Mouse (Mus musculus) T-helper 1 cell (primary cell): ENCODE data around the gene Actn1.

ENCODE experiments used
- in situ Hi-C: fragments of 300-600 bp; cut with MboI, MseI; formaldehyde crosslinking; loops from one replicate; pipeline ENCODE4 v1.15.1; 2025; ENCODE audit warnings: high pct_unique_total_duplicates

The Actn1 gene

DNA sequence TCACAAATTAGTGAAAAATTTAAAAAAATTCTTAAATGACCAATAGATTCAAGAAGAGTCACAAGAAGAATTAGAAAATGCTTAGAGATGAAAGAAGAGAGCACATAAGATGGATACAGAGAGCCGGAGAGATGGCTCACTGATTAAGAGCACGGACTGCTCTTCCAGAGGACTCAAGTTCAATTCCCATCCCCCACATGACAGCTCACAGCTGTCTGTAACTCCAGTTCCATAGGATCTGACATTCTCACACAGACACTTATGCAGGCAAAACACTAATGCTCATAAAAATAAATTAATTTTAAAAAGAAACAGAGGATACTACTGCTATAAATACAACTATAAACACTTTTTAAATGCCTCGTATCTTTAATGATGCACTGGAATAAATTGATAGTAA, 115.3 kb downstream of the Actn1 start:
- in situ Hi-C loops, result no loop called here

DNA sequence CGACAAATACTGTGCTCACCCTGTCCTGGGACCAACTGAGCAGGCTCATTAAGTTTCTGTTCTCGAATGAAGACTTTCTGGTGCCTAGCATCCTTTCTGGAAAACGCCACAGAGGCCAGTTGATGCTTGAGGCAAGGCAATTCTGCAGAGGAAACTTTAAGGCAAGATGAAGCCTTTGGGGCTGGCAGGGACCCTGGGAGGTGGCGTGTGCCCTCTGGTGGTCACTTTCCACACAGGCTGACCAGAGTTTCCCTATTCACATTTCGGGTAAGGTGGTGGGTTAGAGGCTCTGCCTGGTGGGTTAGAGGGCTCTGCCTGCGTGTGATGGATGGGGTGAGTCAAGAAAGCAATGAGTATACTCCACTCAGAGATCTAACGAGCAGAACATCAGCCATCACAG, 118.7 kb downstream of the Actn1 start:
- in situ Hi-C loops, result no loop called here

DNA sequence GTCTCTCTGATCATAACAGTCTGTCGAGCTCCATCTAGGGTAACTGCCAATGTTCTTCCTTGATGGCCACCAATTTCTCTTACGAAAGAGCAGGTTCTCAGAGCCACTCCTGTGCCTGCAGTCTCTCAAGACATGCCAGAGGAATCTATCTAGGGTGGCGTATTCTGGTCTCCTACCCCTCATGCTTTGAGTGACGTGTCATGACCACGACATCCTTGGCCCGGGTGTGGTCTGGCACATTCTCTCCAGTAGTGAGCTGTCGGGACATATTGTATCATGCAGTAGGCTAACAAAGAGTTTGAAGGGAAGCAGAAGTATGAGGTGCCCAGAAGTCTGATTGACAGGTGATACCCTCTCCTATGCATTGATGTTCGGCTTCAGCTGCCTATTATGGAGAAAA, 119.2 kb downstream of the Actn1 start:
- in situ Hi-C loops, result no loop called here

DNA sequence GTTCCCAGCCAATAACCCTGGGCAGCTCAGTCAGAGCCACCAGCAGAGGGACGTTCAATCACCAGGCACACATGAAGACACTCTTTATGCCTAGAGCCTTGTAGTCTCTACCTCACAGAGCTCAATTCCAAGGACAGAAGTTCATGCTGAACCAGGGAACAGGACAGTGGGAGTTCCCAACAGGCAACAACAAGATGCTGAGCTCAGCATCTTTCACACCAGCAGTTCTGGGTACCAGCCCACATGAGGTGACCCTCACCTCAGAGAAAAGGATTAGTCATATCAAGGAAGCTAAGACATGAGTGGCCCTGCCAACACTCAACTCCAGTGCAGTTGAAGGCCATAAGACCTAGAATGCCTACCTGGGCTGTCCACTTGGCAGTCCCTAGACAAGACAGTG, 122.4 kb downstream of the Actn1 start:
- in situ Hi-C loops, result loop anchor here (5.0 kb wide), 2 partner anchors 515 to 780 kb away; no protein-coding TSS in a partner anchor

DNA sequence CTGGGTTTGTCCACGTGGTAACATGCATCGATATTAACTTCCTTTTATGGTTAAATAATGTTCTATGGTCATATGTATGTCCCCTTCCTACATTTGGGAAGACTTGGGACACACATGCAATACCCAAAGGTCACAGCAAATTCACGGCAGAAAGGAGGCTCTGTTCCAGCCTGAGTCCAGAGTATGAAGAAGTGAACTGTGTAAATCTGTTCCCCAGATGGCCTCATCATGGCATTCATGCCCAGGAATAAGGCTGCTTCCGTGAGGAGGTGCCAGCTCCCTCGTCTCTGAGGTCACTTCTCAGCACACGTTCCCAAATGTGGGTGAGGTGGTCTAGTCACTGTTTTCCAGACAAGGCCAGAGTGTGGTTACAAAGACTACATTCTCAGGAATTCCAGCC, 122.9 kb downstream of the Actn1 start:
- in situ Hi-C loops, result loop anchor here (5.0 kb wide), 2 partner anchors 515 to 780 kb away; no protein-coding TSS in a partner anchor

DNA sequence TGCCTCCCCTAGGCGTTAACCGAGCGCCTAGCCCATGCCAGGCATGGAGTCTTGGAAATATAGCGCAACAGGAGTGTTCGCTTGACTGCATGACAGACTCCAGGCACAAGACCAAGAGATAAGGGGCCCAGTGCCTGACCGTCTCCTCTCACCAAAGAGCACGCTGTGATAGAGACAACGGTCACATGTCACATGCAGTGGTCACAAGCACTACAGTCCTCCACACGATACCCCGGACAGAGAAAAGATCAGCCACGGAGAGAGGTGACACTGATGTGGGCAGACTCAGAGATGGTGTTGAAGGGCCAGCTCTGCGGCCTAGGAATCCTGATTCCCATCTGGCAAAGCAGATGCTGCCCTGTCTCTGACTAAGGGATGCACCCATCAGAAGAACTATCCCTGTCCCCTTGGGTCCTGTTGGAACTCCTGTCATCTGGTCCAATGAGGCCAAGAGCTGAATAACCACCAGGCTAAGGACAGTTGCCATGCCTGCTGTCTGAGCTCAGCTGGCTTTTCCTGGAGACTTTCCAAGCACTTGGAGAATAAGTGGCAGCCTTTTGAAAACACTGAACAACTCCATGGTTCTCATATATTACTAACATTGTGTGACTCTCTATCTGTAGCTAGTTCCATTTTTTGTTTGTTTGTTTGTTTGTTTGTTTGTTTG, 123.8 kb downstream of the Actn1 start:
- in situ Hi-C loops, result loop anchor here (5.0 kb wide), 2 partner anchors 514 to 779 kb away; no protein-coding TSS in a partner anchor

DNA sequence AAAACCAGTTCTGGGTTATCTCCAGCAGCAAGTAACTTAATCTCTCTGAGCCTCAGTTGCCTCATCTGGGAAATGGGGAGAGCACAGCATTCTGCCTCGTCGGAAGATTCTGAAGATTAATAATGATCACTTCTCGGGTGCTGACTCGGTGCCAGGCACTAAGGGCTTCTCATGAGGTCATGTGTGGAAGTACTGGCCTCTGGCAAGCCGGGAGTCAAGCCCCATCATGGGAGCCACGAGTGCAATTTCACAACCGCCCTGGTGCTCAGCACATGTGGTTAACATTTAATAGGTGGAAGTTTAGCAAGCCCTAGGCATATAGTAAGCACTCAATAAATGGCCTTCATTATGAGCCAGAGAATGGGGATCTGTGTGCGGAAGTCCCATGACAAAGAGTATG, 125.0 kb downstream of the Actn1 start:
- in situ Hi-C loops, result loop anchor here (5.0 kb wide), 2 partner anchors 513 to 778 kb away; no protein-coding TSS in a partner anchor

DNA sequence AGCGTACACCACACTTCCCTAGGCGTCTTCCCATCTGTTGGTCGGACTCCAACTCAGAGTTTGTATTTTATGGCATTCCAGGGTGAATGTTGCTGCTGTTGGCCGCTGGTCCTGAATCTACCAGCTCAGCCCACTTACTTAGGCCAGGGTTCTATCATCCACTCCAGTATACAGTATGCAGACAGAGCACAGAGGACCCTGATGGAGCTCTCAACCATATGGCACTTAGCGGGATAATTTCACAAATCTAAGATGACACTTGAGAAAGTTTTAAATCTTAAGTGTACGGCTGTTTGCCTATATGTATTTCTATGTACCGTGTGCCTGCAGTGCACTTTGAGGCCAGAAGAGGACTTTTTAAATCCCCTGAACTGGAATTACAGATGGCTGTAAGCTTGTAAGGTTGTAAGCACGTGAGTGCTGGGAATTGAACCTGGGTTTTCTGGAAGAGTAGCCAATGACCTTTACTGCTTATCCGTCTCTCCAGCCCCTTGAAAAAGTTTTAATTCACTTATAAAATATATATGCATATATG, 127.1 kb downstream of the Actn1 start:
- in situ Hi-C loops, result no loop called here

DNA sequence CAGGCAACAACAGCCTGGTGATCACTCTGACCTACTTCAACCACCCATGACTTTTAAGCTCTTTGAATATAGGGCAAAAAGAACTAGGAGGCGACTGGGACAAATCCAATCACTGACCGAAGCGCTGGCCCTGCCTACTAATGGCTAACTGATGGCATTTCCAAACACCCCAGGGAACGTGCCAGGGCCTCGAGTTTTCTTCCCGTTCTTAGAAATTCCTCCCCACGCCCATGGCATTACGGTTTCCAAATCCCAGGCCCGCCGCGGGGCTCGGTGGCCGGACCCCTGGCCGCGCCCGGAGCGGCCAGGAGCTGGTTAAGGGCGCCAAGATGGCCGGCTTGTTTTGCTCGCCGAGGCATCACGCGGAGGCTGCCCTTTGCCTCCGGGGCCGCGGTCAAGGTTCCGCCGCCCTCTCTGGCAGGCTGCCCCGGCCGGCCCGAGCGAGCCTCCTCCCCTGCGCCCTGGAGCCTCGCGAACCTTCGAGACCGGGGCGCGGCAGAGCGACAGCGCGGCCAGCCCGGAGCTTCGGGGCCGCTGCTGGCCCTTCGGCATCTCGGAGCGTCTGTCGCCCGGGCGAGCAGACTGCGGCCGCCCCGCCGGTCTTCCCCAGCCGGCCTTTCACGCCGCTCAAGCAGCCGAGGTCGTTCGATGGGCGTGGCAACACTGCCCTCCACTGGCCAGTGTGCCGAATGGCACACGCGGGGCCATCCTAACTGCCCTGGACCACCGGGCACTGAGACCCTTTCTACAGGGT, 127.7 kb downstream of the Actn1 start:
- in situ Hi-C loops, result no loop called here

DNA sequence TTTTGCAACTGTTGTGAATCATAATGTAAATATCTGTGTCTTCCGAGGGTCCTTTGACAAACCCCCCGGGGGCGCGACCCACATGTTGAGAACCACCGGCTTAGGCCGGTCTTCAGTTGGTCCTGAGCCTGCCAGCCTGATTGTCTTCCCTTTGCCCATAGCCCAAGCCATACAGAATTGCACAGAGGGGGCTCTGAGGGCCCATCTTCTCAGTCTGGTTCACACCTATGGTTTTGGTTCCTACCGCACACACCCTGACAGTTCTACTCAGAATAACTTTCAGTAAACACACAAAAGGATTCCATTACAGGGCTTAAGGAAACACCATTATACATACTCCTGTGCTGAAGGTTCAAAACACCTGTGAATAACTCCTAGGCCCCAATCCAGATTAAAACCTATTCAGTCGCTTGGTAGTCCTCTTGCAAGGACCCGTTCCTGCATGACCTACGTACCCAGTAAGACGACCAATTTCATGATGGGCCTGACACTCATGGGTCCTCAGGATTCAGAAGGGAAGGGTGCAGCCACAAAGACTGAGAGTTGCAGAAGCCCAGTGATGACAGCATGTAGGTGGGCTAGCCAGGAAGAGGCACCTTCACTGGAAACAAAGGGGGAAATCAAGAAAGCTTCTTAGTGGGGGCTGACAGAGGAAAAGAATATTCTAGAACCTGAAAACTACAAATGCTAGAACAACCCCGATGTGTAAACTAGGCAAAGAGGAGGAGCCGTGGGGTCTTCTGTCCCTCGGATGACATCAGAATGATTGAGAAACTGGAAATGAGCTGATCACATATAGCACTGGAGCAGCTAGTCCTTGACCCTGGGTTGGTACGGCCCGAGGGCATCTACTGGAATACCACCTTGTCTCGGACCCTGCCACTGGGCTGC, 128.6 kb downstream of the Actn1 start:
- in situ Hi-C loops, result no loop called here

DNA sequence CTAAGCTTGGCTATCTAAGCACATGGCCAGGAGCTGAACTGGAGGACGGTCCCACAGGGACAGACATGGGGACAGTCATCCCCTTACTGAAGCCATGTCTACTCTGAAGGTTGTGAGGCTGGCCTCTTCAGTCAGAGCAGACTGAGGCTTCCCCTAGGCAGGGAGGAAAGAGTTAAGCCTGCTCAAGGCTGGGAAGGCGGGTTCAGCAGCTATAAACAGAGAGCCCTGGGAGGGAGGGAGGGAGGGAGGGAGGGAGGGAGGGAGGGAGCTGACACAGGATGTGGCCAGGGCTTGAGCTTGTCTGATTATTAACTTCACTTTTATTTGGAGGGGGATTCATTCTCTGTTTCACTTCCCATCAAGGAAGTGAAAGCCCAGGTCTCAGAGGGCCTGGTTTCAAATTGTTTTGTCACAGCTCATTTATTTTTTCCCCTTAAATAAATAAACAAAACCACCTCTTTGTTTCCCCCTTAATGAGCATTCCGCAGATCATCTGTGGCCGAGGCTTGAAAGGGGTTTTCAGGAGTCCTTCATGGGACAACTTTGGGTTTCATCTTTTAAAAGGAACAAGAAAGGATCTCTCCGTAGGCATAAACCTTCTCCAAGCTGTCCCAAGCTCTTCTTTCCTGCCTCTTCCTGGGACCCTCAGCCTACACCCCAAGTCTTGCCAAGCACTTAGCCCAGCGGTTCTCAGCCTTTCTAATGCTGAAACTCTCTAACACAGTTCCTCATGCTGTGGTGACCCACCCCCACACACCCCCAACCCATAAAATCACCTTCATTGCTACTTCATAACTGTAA, 129.4 kb downstream of the Actn1 start:
- in situ Hi-C loops, result no loop called here

DNA sequence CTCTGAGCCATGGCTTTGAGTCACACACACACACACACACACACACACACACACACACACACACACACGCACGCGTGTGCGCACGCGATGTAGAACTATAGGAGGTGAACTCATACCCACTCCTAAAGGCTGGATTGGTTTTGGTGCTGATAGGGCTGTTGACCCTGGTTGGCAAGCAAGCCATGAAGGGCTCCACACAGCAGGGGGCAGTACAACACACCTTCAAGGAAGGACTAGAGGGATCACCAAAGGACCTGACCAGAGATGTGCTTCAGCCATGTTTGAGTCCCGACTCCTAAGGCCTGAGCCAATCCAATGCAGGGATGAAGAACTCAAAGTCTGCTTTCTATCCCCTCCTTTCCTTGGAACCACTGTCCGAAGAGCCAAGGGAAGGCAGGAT, 130.6 kb downstream of the Actn1 start:
- in situ Hi-C loops, result no loop called here

DNA sequence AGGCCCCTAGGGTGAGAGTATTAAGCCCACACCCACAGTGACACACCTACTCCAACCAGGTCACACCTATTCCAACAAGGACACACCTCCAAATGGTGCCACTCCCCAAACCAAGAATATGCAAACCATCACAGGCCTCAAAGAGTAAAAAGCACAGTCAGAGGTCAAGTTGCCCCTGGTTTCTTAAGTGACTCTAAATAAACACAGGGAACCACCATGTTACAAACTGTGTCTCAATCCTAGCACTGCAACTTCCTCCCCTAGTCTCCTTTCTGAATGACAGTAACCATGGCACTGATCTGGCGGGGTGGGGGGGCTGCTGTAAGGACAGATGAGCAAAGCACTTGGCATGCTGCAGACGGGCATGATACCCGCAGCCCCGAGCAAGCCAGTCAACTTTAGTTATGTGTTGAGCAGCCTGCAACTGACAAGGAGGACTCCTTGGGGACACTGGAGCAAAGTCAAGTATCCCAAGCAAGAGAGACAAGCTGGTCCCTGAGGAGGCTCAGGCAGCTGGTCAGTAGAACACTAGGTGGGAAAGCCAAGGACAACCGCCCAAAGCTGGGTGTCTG, 132.9 kb downstream of the Actn1 start:
- in situ Hi-C loops, result no loop called here

DNA sequence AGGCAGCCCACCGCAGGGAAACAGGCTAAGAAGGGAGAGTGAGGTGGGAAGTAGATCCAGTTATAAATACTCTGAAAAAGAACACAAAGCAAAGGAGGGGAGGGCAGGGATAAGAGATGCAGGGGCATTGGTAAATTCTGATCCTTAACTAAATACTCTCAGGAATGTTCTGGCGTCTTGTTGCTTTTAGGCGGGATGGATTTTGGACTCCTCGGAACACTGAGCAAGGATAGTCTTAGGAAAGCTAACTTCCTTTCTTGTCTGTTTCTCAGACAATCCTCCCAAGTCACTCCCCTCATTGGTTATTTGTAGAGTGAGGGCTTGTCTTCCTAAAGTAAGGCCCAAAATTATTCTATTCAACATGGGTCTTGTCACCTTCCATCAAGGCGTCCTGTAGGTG, 134.9 kb downstream of the Actn1 start:
- in situ Hi-C loops, result no loop called here

DNA sequence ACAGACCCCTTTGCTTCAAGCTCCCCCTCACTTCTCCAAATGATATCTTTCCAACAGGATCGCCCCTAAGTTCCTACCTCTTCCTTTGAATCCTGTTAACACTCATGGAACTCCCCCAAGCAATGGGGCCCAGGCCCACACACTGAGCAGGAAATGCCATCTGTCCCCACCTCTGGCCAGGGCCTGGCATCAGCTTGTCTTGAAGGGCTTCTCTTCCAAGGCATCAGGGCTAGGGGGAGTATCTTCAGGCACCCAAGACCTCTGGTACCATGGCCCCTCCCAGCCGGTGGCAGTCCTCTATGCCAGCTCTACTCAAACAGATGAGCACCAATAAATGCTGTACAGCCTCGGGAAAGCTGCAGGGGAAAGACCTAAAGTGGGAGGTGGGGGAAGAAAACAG, 135.4 kb downstream of the Actn1 start:
- in situ Hi-C loops, result no loop called here

DNA sequence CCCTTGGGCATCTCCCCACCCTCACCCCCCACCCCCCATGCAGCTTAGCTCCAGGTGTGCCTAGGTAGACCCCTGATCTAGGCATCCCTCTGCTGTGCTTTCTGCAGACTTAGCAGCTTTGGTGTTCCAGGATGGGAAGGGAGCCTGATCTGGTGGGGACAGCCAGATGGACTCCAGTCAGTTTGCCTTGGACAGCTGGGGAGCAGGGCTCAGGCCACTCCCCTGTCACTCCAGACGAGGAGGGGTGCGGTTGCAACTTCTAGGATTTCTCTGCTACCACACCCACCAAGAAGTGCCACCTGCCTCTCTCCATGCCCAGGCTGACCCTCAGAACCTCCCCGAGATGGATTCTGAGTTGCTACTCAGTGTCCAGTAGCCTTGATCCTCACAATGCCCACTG, 136.0 kb downstream of the Actn1 start:
- in situ Hi-C loops, result no loop called here

DNA sequence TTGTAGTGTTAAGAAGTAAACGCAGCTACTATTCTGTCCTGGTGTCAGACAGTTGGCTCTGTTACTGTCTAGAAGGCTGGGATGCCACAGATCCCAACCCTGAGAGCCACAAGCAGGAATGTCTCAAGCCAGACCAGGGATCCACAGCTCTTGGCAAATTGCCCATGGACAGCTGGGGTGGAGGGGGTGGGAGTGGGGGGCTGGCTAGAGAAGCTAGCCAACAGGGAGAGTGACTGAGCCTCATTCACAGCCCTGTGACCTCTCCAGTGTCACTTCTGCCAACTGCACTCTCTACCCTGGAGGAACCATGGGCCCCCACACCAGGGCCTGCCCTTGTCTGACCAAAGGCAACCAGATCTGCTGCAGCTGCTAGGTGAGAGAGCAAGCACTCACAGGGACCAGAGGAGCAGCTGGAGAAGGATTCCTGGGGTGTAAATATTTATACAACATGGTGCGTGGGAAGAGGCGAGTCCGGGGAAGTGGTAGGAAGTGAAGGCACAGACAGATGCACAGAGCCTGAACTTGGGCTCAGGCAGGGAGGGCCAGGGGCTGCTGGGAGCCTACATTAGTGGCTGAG, 136.9 kb downstream of the Actn1 start:
- in situ Hi-C loops, result no loop called here

DNA sequence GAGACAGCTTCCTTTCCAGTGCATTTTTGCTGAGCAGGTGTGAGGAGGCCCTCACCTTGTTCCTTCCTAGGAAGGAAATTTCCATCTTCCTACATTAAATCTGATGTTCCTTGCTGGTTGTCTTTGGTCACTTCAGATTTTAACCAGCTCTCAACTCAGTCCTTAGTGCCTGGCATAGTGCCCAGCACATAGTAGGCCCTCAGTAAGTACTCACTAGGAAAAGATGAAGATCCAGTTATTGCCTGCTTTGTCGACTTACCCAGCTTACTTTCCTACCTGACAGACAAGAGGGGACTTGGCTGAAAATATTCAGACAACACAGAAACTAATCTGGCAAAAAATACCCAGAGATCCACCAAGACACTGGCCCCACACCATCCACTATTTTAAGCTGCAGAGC, 138.7 kb downstream of the Actn1 start:
- in situ Hi-C loops, result no loop called here

DNA sequence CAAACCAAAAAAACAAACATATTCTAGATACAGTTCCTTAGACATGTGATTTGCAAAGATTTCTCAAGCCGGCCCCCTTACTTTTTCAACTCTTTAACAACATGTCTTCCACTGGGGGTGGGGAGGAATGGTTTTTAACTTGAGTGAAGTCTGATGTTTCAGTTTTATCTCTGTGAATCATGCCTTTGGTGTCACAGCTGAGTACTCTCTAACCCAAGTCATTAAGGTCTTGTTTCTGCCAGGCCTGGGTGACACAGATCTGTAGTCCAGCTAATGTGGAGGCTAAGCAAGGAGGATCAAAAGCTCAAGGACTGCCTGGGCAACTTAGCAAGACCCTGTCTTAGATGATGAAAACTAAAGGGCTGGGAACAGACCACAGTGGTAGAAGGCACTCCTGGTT, 141.6 kb downstream of the Actn1 start:
- in situ Hi-C loops, result no loop called here
